Mouse (Mus musculus) lung, postnatal 0 days (tissue): Measurements from ENCODE around the gene Dclk1. TPM values are rescaled to one million over a fixed set of nuclear protein-coding genes. Genes with fewer than 3 reads are reported as not detected.

Experiments used
- ATAC-seq: fragments of 200-750 bp; cut with Nextera tagmentation; 2 replicates; pipeline ENCODE4 v1.8.0; 2017; ENCODE audit warnings: moderate library complexity
- DNase-seq: peaks from one replicate; pipeline ENCODE4 v3.0.0-alpha.2; 2016; ENCODE audit warnings: low spot score
- H3K27ac ChIP-seq: fragments of 300-500 bp; sonication (generic); 2 replicates; pipeline ENCODE4 v1.5.1; 2014; ENCODE audit warnings: antibody characterized with exemption, mild to moderate bottlenecking, low read length, mixed read lengths
- H3K27me3 ChIP-seq: fragments of 300-500 bp; sonication (generic); replicated peaks from 2 replicates; pipeline ENCODE4 v1.6.1; 2014; ENCODE audit warnings: low read length, mixed read lengths; ENCODE audit not compliant: insufficient read depth
- H3K36me3 ChIP-seq: fragments of 300-500 bp; sonication (generic); 2 replicates; pipeline ENCODE4 v1.6.1; 2014; ENCODE audit warnings: low read length, mixed read lengths; ENCODE audit not compliant: insufficient read depth
- H3K4me1 ChIP-seq: fragments of 300-500 bp; sonication (generic); 2 replicates; pipeline ENCODE4 v1.6.1; 2014; ENCODE audit warnings: antibody characterized with exemption, low read depth, low read length, mixed read lengths; ENCODE audit not compliant: insufficient read depth
- H3K4me2 ChIP-seq: fragments of 300-500 bp; sonication (generic); replicated peaks from 2 replicates; pipeline ENCODE4 v1.6.1; 2014; ENCODE audit warnings: low read depth, mild to moderate bottlenecking, low read length, moderate library complexity, mixed read lengths
- H3K4me3 ChIP-seq: fragments of 300-500 bp; sonication (generic); 2 replicates; pipeline ENCODE4 v1.5.1; 2014; ENCODE audit warnings: low read depth, low read length
- H3K9ac ChIP-seq: fragments of 300-500 bp; sonication (generic); replicated peaks from 2 replicates; pipeline ENCODE4 v1.6.1; 2014; ENCODE audit warnings: low read depth, mild to moderate bottlenecking
- H3K9me3 ChIP-seq: fragments of 300-500 bp; sonication (generic); 2 replicates; pipeline ENCODE4 v1.6.1; 2016; ENCODE audit warnings: low read length, mixed read lengths
- CTCF ChIP-seq: IDR thresholded peaks from 2 replicates; pipeline ENCODE4 v1.5.1; 2016; ENCODE audit warnings: antibody characterized with exemption, mild to moderate bottlenecking
- EP300 ChIP-seq: IDR thresholded peaks from 2 replicates; pipeline ENCODE4 v1.6.1; 2016; ENCODE audit warnings: antibody characterized with exemption, mild to moderate bottlenecking, control low read depth
- WGBS: fragments of 180-500 bp; shearing (Covaris S2); extraction: QIAGEN DNeasy Blood & Tissue Kit; methylation state at CpG from one replicate; pipeline ENCODE4 v1.1.7; 2014; 5-methylcytosine and 5-hydroxymethylcytosine counted together
- polyA plus RNA-seq: library from polyadenylated mRNA; unstranded; fragments of >200 nt; fragmentation: Nextera tagmentation; extraction: Ambion mirVana; gene quantifications from 2 replicates; pipeline ENCODE4 v1.2.1, GENCODE M21; 2015

The Dclk1 gene
- polyA plus RNA-seq, 1 experiment from 2014 or later = 3.1 TPM

GRCm38 (mm10) chr3:55443271-55443670, 201.1 kb downstream of the Dclk1 start:
- Histone ChIP-seq H3K4me2 (no peak overlapping the region), H3K27ac (no peak overlapping the region), H3K9ac (no peak overlapping the region), H3K27me3 (no peaks in the 10 kb centered on the region), H3K9me3 (no peaks in the 10 kb centered on the region), H3K4me3 (no peak overlapping the region), H3K4me1 (no peaks in the 10 kb centered on the region), H3K36me3 (no peaks in the 10 kb centered on the region)
- 78% methylated on average over 8 of the region's 8 CpGs for WGBS
- no peak for ATAC-seq
- DNase-seq = no peak
- no peak for TF ChIP-seq CTCF

GRCm38 (mm10) chr3:55443725-55444124, 201.6 kb downstream of the Dclk1 start:
- ATAC-seq (no peak), DNase-seq (no peak)
- TF ChIP-seq EP300 = no peak
- no peak for TF ChIP-seq CTCF
- no peaks in the 10 kb centered on the region for H3K9me3 ChIP-seq
- H3K4me2 ChIP-seq = no peak overlapping the region
- no peaks in the 10 kb centered on the region for H3K4me1 ChIP-seq
- H3K27ac ChIP-seq = no peak overlapping the region
- no peaks in the 10 kb centered on the region for H3K27me3 ChIP-seq
- no peak overlapping the region for H3K9ac ChIP-seq
- no peaks in the 10 kb centered on the region for H3K36me3 ChIP-seq
- H3K4me3 ChIP-seq = no peak overlapping the region
- WGBS = 86% methylated on average over 2 of the region's 2 CpGs

GRCm38 (mm10) chr3:55446681-55447080, 204.5 kb downstream of the Dclk1 start:
- 79% methylated on average over 7 of the region's 7 CpGs for WGBS
- Histone ChIP-seq H3K4me1 (no peaks in the 10 kb centered on the region), H3K9me3 (no peaks in the 10 kb centered on the region), H3K4me2 (no peak overlapping the region), H3K27ac (no peak overlapping the region), H3K4me3 (no peak overlapping the region), H3K9ac (no peak overlapping the region), H3K36me3 (no peaks in the 10 kb centered on the region), H3K27me3 (no peaks in the 10 kb centered on the region)
- no peak for TF ChIP-seq EP300
- no peak for TF ChIP-seq CTCF
- DNase-seq (no peak), ATAC-seq (no peak)

GRCm38 (mm10) chr3:55447486-55448460, 205.6 kb downstream of the Dclk1 start:
- Histone ChIP-seq H3K36me3 (no peaks in the 10 kb centered on the region), H3K9me3 (no peaks in the 10 kb centered on the region), H3K27ac (no peak overlapping the region), H3K4me2 (no peak overlapping the region), H3K9ac (no peak overlapping the region), H3K27me3 (no peaks in the 10 kb centered on the region), H3K4me3 (no peak overlapping the region), H3K4me1 (no peaks in the 10 kb centered on the region)
- TF ChIP-seq CTCF (no peak), EP300 (no peak)
- 78% methylated on average over 5 of the region's 5 CpGs for WGBS
- ATAC-seq (no peak), DNase-seq (peak; percentile 5)

- Histone ChIP-seq H3K4me3 (no peak overlapping the region), H3K27me3 (no peaks in the 10 kb centered on the region), H3K9me3 (no peaks in the 10 kb centered on the region), H3K27ac (no peak overlapping the region), H3K4me1 (no peaks in the 10 kb centered on the region), H3K4me2 (no peak overlapping the region), H3K36me3 (no peaks in the 10 kb centered on the region), H3K9ac (no peak overlapping the region)
- 87% methylated on average over 2 of the region's 2 CpGs for WGBS
- ATAC-seq = no peak
- TF ChIP-seq CTCF = no peak; the same call in 1 of the 2 replicates
- TF ChIP-seq EP300 = no peak
- no peak for DNase-seq
Measured at GRCm38 (mm10) chr3:55449148-55449547, 207.0 kb downstream of the Dclk1 start.

GRCm38 (mm10) chr3:55451035-55451434, 208.9 kb downstream of the Dclk1 start:
- H3K9me3 ChIP-seq = no peaks in the 10 kb centered on the region
- no peak overlapping the region for H3K9ac ChIP-seq
- ATAC-seq (no peak), DNase-seq (no peak)
- 92% methylated on average over 14 of the region's 14 CpGs for WGBS
- no peaks in the 10 kb centered on the region for H3K4me1 ChIP-seq
- H3K27ac ChIP-seq = no peak overlapping the region
- no peak overlapping the region for H3K4me3 ChIP-seq
- TF ChIP-seq CTCF (no peak), EP300 (no peak)
- H3K36me3 ChIP-seq = no peaks in the 10 kb centered on the region
- no peak overlapping the region for H3K4me2 ChIP-seq
- H3K27me3 ChIP-seq = no peaks in the 10 kb centered on the region
